Mouse (Mus musculus) adrenal gland, adult (tissue): ENCODE data around the gene P2rx7.
A peak's percentile ranks its signal among the peaks of the same experiment; 100 is the strongest.
"Not testable (repeated sequence)": the region's sequence is repeated elsewhere in the genome, so short reads cannot be mapped to it uniquely, and the experiment has no call there.

Source experiments
- DNase-seq, 2 experiments: peaks; one replicate each; pipeline ENCODE4 v3.0.0; 2022 to 2023; ENCODE audit warnings: low spot score in 1 of 2; ENCODE audit not compliant: inconsistent age in 2 of 2

Gene P2rx7

GRCm38 (mm10) chr5:122645290-122645689 is 1.6 kb downstream of the P2rx7 start:
- DNase-seq, result no peak

DNA sequence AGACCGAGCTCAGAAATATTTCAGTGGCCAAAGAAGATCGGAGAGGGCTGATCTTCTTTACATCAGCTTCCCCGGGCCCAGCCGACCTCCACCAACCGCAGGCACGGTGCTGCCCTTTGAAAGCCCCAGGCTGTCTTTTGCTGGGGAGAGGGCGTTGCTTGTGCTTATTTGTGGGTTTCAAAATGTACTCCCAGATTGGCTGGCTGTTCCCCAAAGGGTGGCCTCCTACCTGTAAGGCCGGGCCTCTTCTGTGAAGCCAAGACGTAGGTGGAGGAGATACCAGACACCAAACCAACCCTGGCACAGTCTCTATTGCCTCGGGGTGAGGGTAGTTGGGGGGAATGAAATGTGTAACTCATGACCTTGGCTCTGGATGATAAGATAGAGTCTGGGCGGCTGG is 2.3 kb downstream of the P2rx7 start:
- no peak for DNase-seq

DNA sequence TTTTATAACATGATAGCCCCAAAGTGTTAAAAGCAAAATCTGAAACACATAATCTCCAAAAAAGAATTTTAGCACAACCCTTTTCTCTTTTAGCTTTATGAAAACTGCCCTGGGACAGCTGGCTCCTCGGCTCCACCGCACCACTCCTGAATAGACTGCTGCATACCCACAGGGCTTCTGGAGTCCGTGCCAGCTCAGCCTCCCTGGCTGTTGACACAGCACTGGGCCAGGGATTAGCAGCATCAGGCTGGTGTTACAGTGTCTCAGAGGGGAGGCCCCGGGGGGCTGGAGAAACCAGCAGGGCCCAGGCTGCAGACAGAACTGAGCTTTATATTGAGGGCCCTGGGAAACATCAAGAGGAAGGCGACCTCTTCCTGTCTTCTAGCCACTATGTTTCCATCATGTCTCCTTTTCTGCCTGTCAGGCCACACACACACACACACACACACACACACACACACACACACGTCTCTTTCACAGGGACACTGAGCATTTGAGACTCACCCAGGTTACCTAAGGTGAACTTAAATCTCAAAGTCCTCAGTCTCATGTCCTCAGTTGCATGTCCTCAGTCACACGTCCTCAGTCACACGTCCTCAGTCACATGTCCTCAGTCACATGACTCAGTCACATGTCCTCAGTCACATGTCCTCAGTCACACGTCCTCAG is 3.7 kb downstream of the P2rx7 start:
- no peak for DNase-seq

DNA sequence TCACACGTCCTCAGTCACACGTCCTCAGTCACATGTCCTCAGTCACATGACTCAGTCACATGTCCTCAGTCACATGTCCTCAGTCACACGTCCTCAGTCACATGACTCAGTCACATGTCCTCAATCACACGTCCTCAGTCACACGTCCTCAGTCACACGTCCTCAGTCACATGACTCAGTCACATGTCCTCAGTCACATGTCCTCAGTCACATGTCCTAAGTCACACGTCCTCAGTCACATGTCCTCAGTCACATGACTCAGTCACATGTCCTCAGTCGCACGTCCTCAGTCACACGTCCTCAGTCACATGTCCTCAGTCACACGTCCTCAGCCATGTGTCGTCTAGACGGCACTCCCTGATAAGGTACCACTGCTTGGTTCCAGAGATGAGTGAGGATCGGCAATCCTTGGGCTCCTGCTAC is 4.3 kb downstream of the P2rx7 start:
- not testable (repeated sequence) for DNase-seq

GRCm38 (mm10) chr5:122649264-122649663 is 5.6 kb downstream of the P2rx7 start:
- no peak for DNase-seq

- no peak for DNase-seq
These were observed 6.4 kb downstream of the P2rx7 start for GRCm38 (mm10) chr5:122650100-122650499.

DNA sequence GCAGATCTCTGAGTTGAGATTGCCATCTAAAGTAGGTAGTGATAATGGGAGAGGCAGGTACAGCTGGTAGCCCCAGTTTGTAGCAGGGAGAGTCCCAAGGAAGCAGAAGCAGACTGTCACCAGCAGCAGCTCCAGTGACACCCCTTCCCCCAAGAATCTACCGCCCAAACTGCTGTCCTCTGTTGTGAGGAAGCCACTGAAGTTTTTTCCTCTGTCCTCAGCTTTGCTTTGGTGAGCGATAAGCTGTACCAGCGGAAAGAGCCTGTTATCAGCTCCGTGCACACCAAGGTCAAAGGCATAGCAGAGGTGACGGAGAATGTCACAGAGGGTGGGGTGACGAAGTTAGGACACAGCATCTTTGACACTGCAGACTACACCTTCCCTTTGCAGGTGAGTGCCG is 8.8 kb downstream of the P2rx7 start:
- DNase-seq, result peak; percentile 43 to 65

DNA sequence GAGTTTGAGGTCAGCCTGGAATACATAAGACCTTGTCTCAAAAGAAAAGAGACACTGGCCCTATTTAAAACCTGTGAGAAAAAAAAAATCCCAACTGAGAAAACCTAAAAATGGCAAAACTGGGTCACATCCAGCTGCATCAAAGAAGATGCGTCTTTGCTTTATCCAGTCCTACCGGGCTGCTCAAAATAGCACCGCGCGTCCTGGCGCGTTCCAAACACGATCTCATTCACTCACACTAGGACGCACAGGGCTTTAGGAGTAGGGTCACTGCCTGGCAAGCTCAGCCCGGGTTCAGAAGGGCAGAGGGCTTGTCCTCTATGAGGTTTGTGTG is 9.4 kb downstream of the P2rx7 start:
- peak in 1 of 2 experiments; percentile 47 for DNase-seq

- no peak for DNase-seq
These were observed 9.9 kb downstream of the P2rx7 start for GRCm38 (mm10) chr5:122653446-122654267.

GRCm38 (mm10) chr5:122654268-122654573 is 10.5 kb downstream of the P2rx7 start:
- DNase-seq, result no peak

- no peak for DNase-seq
These were observed 13.1 kb downstream of the P2rx7 start for GRCm38 (mm10) chr5:122656808-122657207.

DNA sequence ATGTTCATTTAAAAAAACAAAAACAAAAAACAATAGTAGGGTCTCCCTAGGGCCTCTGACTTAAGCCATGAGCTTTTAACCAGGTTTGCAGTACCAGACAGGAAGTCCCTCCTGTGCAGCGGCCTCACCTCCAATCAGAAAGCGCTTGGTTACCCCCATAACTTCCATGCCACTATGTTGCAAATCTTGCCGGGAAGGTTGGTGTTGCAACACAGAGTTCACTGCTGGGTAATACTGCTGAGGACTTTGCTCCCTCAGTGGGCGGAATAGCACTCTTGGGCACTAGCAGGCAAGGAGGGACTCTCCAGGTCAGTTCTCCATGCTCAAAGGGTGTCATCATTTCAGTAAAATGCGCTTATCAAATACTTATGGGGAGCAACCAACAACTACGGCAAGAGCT is 18.8 kb downstream of the P2rx7 start:
- no peak for DNase-seq

DNA sequence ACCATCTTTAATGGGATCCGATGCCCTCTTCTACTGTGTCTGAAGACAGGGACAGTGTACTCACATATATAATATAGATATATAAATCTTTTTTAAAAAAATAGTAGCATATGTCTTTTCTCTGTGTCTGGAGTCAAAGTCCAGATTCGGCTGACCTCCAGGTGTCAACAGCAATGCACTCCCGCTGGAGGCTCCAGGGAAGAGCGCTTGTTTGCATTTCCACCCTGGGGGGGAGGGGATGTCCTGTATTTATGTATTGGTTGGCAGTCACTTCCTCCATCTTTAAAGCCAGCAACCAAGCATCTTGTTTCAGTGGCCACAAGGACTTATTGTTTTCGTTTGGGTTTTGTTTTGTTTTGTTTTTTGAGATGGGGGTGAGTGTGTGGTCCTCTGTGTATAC is 21.3 kb downstream of the P2rx7 start:
- DNase-seq, result no peak

DNA sequence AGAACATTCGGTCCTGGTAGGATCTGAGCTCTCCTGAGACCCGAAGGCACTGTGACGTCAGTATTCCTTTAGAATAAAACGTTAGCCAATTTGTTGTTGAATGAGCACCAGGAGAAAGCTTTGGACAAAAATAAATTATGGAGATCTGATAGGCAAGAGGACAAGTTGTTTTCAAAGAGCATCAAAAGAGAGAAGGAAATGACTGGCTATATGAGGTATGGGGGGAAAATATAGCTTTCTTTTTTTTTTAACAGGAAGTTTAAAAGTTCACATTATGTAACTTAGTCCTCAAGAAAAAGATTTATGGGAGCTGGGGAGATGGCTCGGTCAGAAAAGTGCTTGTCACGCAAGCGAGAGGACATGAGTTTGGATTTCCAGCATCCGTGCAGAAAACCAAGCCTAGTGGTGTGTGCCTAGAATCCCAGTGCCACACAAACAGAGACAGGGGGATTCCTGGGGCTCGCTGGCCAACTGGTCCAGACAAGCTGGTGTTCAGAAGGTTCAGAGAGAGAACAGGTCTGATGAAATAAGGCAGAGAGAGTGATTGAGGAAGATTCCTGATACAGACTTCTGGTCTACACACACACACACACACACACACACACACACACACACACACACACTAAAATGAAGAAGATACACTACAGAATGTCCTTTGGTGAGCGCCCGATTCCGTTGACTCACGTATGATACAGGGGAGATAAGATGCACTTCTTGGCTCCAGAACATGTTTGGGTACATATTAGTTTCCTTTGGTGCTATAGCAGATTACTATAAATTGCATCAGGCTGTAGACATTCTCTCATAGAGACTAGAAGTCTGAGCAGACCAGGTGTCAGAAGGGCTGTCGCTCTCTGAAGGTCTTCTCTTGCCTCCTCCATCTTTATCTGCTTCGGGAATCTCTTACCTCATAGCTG is 25.5 kb downstream of the P2rx7 start:
- DNase-seq, result peak in 1 of 2 experiments; percentile 43

GRCm38 (mm10) chr5:122671641-122672040 is 27.9 kb downstream of the P2rx7 start:
- peak in 1 of 2 experiments; percentile 47 for DNase-seq

- DNase-seq, result no peak
These were observed 28.6 kb downstream of the P2rx7 start for GRCm38 (mm10) chr5:122672298-122672697.

- no peak for DNase-seq
These were observed 32.3 kb downstream of the P2rx7 start for GRCm38 (mm10) chr5:122676002-122676401.

DNA sequence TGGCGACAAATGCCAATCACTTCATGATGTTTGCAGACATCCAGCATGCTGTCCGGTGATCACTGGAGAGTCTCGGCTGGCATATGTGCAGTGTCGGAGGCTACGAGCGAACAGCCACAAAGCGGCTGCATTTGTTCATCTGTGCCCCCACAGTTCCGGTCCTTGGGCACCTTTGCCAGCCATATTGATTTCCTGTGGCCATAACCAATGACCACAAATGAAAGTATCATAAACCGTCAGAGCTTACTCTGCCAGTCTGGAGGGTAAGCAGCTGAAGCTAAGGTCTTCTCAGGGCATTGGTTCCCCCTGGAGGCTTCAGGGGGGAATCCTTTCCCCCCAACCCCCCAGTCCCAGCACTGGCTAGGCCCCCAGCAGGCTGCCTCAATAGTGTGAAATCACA is 34.3 kb downstream of the P2rx7 start:
- DNase-seq, result no peak

DNA sequence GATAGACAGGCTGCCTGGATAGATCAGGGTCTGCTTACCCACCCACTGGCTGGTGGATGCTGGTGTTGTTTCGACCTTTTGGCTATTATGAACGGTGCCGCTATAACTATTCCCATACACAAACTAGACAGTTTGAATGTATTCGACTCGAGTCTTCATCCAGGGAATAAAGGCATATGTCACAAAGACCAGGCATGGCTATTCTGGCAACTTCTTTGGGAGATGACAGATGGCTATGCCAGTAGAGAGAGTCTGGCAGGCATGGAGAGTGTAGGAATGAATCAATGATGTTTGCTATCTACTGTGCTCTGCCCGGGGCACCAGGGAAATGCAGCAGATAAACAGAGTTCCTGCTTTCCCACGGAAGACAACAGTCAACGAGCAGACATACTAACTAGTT is 36.2 kb downstream of the P2rx7 start:
- DNase-seq, result no peak

- no peak for DNase-seq
These were observed 37.6 kb downstream of the P2rx7 start for GRCm38 (mm10) chr5:122681276-122681675.

- DNase-seq, result no peak
These were observed 40.2 kb downstream of the P2rx7 start for GRCm38 (mm10) chr5:122683926-122684325.

GRCm38 (mm10) chr5:122687391-122687790 is 43.7 kb downstream of the P2rx7 start:
- DNase-seq, result no peak
